Mouse (Mus musculus): ENCODE results near the gene Chst4. TPM values are rescaled to one million over a fixed set of nuclear protein-coding genes. Genes with fewer than 3 reads are reported as not detected.

Chst4 gene
- polyA plus RNA-seq, 2 experiments: not detected

DNA sequence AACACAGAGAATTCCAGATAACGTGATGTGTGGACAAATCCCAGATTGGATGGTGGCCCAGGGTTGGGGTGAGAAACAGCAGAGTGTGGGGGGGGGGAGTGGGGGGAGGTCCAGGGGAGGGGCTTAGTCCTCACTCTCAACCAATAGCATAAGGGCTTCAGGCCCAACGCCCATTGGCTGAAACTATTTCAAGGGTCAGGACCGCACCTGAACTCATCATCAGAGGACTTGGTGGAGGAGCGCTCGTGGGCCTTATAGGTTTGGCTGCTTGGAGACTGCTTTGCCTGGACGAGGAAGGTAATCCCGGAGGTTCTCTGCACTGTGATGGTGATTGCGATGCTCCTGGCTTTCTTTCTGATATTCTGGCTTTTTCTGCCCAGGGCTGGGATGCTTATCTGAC is 49.3 kb downstream of the Chst4 start, which contains the start of gene Tat:
Tat (plus strand) TSS at position 214 of the 400 bp plus-strand sequence.
- H3K36me3 ChIP-seq (replicated peaks; ENCODE audit: control insufficient read depth, insufficient read depth, low read depth): no peaks in the 10 kb centered on the region
- H3K4me1 ChIP-seq (replicated peaks; ENCODE audit: control insufficient read depth in 2 of 2, insufficient read depth in 2 of 2, low read length in 1 of 2): no peaks in the 10 kb centered on the region
- WGBS (ENCODE audit: insufficient replicate concordance): 67% methylated on average over 8 of the region's 8 CpGs
- no peaks in the 10 kb centered on the region for H3K9me3 ChIP-seq (ENCODE audit: control insufficient read depth, low read length)
- ATAC-seq (ENCODE audit: insufficient read depth) (no peak), DNase-seq (ENCODE audit: low read depth in 3 of 3, low spot score in 3 of 3) (no peak)
- no peak within 1 kb of the TSS for H3K4me2 ChIP-seq (ENCODE audit: low read depth)
- no peak within 1 kb of the TSS for H3K9ac ChIP-seq (replicated peaks)
- no peak within 1 kb of the TSS for H3K4me3 ChIP-seq (ENCODE audit: insufficient read depth in 1 of 2, low read depth in 2 of 2, low read length in 2 of 2)
- no peak within 1 kb of the TSS for H3K27ac ChIP-seq
- H3K27me3 ChIP-seq (ENCODE audit: control insufficient read depth, insufficient read depth, low read length): no peaks in the 10 kb centered on the region
- TF ChIP-seq CTCF (IDR thresholded peaks at IDR 0.05; ENCODE audit: low read depth) (no peak), EP300 (IDR thresholded peaks at IDR 0.05; ENCODE audit: low read depth) (no peak)

DNA sequence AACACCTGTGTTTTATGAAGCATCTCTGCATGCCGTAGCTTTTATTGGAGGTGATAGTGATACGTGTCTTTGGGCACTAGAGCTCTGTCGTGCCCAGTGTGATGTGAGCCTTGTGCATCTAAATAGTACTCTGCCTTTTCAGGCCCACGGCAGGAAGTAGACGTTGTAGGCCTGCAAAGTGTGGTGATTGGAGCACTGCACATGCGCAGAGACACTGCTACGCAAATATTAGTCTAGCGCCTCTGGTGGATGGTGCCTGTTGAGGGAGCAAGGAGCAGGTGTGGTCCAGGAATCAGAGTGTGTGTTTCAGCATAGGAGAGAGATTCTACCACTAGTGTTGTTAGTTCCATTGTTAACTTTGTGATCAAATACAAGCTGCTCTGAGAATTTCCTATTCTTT is 50.4 kb downstream of the Chst4 start:
- no peak for ATAC-seq (ENCODE audit: insufficient read depth)
- H3K4me2 ChIP-seq (ENCODE audit: low read depth): no peak overlapping the region
- H3K9ac ChIP-seq (replicated peaks): no peak overlapping the region
- H3K9me3 ChIP-seq (ENCODE audit: control insufficient read depth, low read length): no peaks in the 10 kb centered on the region
- no peak for DNase-seq (ENCODE audit: low read depth in 3 of 3, low spot score in 3 of 3)
- TF ChIP-seq CTCF (IDR thresholded peaks at IDR 0.05; ENCODE audit: low read depth) (no peak), EP300 (IDR thresholded peaks at IDR 0.05; ENCODE audit: low read depth) (no peak)
- 81% methylated on average over 8 of the region's 8 CpGs for WGBS (ENCODE audit: insufficient replicate concordance)
- H3K4me3 ChIP-seq (ENCODE audit: insufficient read depth in 1 of 2, low read depth in 2 of 2, low read length in 2 of 2): no peak overlapping the region
- H3K27me3 ChIP-seq (ENCODE audit: control insufficient read depth, insufficient read depth, low read length): no peaks in the 10 kb centered on the region
- H3K4me1 ChIP-seq (replicated peaks; ENCODE audit: control insufficient read depth in 2 of 2, insufficient read depth in 2 of 2, low read length in 1 of 2): no peaks in the 10 kb centered on the region; a peak in 2 of 4 replicates
- no peaks in the 10 kb centered on the region for H3K36me3 ChIP-seq (replicated peaks; ENCODE audit: control insufficient read depth, insufficient read depth, low read depth)
- H3K27ac ChIP-seq: no peak overlapping the region

DNA sequence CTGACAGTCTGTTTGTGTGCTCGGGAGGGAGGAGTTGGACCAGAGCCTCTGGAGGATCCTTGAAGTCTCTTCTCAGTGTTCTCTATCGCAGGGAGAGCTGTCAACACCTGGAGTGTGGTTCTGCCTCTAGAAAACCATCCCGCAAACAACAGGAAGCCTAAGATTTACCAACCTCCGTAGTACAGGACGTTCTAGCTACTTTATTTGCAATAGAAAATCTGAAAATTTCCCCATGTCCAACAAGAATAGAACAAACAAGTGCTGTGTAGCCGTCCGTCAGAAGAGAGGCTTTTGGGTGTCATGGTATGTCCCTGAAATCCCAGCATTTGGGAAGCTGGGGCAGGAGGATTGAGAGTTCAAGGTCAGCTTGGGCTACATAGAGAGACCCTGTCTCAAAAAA is 51.8 kb downstream of the Chst4 start:
- no peaks in the 10 kb centered on the region; a peak in 2 of 4 replicates for H3K4me1 ChIP-seq (replicated peaks; ENCODE audit: control insufficient read depth in 2 of 2, insufficient read depth in 2 of 2, low read length in 1 of 2)
- ATAC-seq (ENCODE audit: insufficient read depth) (no peak), DNase-seq (ENCODE audit: low read depth in 3 of 3, low spot score in 3 of 3) (no peak)
- no peak overlapping the region for H3K27ac ChIP-seq
- H3K9me3 ChIP-seq (ENCODE audit: control insufficient read depth, low read length): no peaks in the 10 kb centered on the region
- TF ChIP-seq EP300 (IDR thresholded peaks at IDR 0.05; ENCODE audit: low read depth): no peak
- TF ChIP-seq CTCF (IDR thresholded peaks at IDR 0.05; ENCODE audit: low read depth): no peak
- H3K4me2 ChIP-seq (ENCODE audit: low read depth): no peak overlapping the region
- H3K36me3 ChIP-seq (replicated peaks; ENCODE audit: control insufficient read depth, insufficient read depth, low read depth): no peaks in the 10 kb centered on the region
- H3K9ac ChIP-seq (replicated peaks): no peak overlapping the region
- H3K27me3 ChIP-seq (ENCODE audit: control insufficient read depth, insufficient read depth, low read length): no peaks in the 10 kb centered on the region
- no peak overlapping the region for H3K4me3 ChIP-seq (ENCODE audit: insufficient read depth in 1 of 2, low read depth in 2 of 2, low read length in 2 of 2)
- WGBS (ENCODE audit: insufficient replicate concordance): 68% methylated on average over 7 of the region's 7 CpGs

DNA sequence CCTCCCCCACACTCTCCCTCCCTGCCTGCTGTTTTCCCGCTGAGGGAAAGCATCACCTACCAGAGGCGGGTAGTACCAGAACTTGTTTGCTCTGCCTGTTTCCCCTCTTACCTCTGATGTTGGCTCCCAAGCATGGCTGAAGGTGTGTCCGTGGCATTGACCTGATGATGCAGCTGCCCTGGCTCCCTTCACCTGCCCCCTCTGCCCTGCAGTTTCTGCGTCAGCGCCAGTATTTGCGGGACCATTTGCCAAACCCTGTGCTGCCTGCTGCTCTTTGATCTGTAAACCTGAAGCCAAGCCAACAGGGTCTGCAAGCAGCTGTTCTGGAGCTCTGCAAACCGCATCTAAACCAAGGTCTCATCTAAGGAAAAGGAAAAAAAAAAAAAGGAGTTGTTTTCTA is 53.2 kb downstream of the Chst4 start:
- Histone ChIP-seq H3K27ac (no peak overlapping the region), H3K9me3 (ENCODE audit: control insufficient read depth, low read length) (no peaks in the 10 kb centered on the region), H3K4me1 (replicated peaks; ENCODE audit: control insufficient read depth in 2 of 2, insufficient read depth in 2 of 2, low read length in 1 of 2) (no peaks in the 10 kb centered on the region; a peak in 2 of 4 replicates), H3K4me2 (ENCODE audit: low read depth) (no peak overlapping the region), H3K4me3 (ENCODE audit: insufficient read depth in 1 of 2, low read depth in 2 of 2, low read length in 2 of 2) (no peak overlapping the region), H3K36me3 (replicated peaks; ENCODE audit: control insufficient read depth, insufficient read depth, low read depth) (no peaks in the 10 kb centered on the region), H3K9ac (replicated peaks) (no peak overlapping the region), H3K27me3 (ENCODE audit: control insufficient read depth, insufficient read depth, low read length) (no peaks in the 10 kb centered on the region)
- TF ChIP-seq CTCF (IDR thresholded peaks at IDR 0.05; ENCODE audit: low read depth) (no peak), EP300 (IDR thresholded peaks at IDR 0.05; ENCODE audit: low read depth) (no peak)
- WGBS (ENCODE audit: insufficient replicate concordance): 53% methylated on average over 7 of the region's 7 CpGs
- DNase-seq (ENCODE audit: low read depth in 3 of 3, low spot score in 3 of 3) (no peak), ATAC-seq (ENCODE audit: insufficient read depth) (no peak)

- H3K4me3 ChIP-seq (ENCODE audit: insufficient read depth in 1 of 2, low read depth in 2 of 2, low read length in 2 of 2): no peak overlapping the region
- TF ChIP-seq EP300 (IDR thresholded peaks at IDR 0.05; ENCODE audit: low read depth) (no peak), CTCF (IDR thresholded peaks at IDR 0.05; ENCODE audit: low read depth) (no peak)
- no peak overlapping the region for H3K4me2 ChIP-seq (ENCODE audit: low read depth)
- H3K36me3 ChIP-seq (replicated peaks; ENCODE audit: control insufficient read depth, insufficient read depth, low read depth): no peaks in the 10 kb centered on the region
- no peaks in the 10 kb centered on the region for H3K9me3 ChIP-seq (ENCODE audit: control insufficient read depth, low read length)
- no peaks in the 10 kb centered on the region for H3K27me3 ChIP-seq (ENCODE audit: control insufficient read depth, insufficient read depth, low read length)
- ATAC-seq (ENCODE audit: insufficient read depth) (no peak), DNase-seq (ENCODE audit: low read depth in 3 of 3, low spot score in 3 of 3) (no peak)
- H3K4me1 ChIP-seq (replicated peaks; ENCODE audit: control insufficient read depth in 2 of 2, insufficient read depth in 2 of 2, low read length in 1 of 2): no peaks in the 10 kb centered on the region; a peak in 2 of 4 replicates
- no peak overlapping the region for H3K27ac ChIP-seq
- no peak overlapping the region for H3K9ac ChIP-seq (replicated peaks)
- 42% methylated on average over 5 of the region's 5 CpGs for WGBS (ENCODE audit: insufficient replicate concordance)
Observed at GRCm38 (mm10) chr8:109983944-109984343, 55.6 kb downstream of the Chst4 start.
